Mouse (Mus musculus) stomach, postnatal 0 days (tissue): ENCODE measurements at regions not wholly inside any gene's neighbourhood (a gene's known extent, or its start where the extent isn't known, plus 50 kb on each side); places are given as distances from the start of the nearest gene placed in this dataset.

Source experiments
- CTCF ChIP-seq: IDR thresholded peaks from 2 replicates; pipeline ENCODE4 v1.5.1; 2016; ENCODE audit warnings: antibody characterized with exemption, low read depth, mild to moderate bottlenecking, moderate library complexity
- EP300 ChIP-seq: optimal IDR thresholded peaks from 2 replicates; pipeline ENCODE3; 2016; ENCODE audit warnings: antibody characterized with exemption

DNA sequence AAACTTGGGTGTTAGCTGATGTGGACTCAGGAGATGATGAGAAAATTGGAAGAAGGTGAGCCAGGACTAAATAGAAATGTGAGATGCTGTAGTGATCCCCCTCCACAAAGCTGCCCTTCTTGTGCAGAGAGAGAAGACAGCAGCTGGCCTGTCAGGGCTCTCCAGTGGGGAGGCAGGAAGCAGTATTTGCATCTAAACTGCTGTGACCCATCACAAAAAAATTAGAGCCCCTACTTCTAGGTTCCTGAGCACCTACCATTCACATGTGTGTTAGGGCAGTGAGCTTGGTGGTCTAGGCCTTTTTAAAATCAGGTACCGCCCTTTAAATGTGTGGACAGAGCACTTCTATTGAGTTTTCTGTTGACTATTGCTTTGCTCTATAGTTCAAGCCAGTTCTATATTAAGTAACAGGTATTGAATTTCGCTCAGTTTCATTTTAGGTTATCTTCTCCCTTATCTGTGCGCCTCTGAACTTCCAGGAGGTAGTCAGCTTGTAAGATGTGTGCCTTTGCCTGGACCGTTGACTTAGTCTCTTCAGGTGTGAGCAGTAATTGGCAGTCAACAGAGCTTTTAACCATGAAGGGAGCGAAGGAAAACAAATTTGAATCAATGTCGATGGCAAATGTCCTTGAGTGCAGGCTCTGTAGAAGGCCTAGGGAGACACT, 174.1 kb upstream of the Map3k1 start:
- TF ChIP-seq CTCF = no peak
- no peak for TF ChIP-seq EP300
